Mouse (Mus musculus): ENCODE data around the gene Hus1b.

Hus1b gene

DNA sequence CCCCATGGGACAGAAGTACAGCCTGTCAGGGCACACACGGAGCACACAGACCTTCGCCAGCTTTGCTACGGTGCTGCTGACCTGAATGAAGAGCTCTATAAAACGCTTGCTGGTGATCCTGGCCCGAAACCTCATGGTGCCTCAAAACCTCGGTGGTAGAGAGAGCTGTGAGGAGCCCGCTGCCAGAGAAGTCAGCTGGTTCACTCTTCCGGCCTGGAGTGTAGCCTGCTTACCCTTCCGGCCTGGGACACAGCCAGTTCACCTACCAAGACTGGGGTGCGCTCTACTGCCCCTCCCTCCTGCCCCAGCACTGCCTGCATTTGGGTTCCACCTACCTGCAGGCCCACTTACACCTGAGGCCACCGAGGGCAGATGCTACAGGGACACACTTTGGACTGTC, at the start of gene Hus1b:
Gene Hus1b, minus strand, starts transcription at position 220 of the 400 bp plus-strand sequence.
- no peak for DNase-seq (ENCODE audit: low read depth, low spot score)

DNA sequence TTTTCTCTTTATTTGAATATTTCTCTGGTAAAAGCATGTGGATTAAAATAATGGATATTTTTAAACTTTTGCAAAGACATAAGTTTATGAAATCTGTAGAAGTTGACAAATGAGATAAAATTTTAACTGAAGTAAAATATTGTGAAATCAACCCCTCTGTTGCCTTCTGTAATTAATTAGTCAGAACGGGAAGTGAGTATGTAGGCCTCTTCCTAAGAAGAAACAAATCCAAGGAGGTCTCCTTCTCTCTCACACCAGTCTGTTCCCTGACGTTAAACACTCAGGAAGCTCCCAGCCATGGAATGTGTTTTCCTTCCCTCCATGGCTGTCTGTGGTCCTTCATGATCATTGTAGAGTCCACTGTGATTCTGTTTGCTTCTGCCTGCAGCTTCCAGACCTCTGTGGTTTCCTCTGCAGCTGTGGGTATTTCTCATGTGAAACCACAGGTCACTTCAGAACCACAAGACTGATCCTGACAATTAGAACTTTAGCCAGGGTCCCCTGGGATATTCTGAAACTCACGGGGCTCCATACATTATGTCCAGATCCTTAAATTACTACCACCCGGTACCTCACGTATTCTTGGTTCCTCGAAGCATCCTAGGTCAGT, 46.8 kb upstream of the Hus1b start:
- no peak for DNase-seq (ENCODE audit: low read depth, low spot score)

DNA sequence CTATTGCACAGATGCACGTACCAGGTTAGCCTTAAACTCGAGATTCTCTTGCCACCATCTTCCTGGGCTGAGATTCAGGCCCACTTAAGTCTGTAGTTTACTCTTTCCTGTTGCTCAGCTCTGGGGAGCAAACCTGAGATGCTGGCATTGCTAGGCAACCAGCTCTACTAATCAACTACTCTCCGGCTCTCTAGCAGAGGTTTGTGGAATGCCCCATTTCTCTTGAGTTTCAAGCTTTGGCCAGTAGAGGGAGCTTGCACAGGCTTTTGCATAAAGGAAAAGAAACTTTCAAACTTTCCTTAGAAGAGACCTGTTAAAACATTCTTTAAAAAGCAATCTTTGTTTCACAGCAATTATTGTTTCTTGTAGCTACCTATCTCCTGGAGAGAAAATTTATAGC, 46.3 kb upstream of the Hus1b start:
- no peak for DNase-seq (ENCODE audit: low read depth, low spot score)

- DNase-seq (ENCODE audit: low read depth, low spot score) = no peak
Observed at GRCm38 (mm10) chr13:30990233-30990632, 42.7 kb upstream of the Hus1b start.

DNA sequence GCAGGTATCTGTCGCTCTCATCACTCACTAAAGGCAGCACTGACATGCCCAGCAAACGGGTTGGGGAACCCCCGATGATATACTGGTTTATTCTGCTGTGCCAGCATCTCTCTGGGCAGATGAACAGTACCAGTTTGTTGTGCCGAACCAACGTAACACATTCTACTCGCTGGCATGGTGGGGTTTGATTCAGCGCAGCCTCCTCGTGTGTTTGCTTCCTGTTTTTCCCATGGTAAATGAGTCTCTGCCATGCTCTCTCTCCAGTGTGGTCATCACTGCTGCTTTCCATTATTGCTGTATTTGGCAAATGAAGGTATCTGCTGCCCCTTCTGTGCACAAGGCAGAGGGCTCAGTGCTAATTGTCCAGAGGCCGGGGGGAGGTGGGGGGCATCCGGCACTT, 42.2 kb upstream of the Hus1b start:
- no peak for DNase-seq (ENCODE audit: low read depth, low spot score)

DNA sequence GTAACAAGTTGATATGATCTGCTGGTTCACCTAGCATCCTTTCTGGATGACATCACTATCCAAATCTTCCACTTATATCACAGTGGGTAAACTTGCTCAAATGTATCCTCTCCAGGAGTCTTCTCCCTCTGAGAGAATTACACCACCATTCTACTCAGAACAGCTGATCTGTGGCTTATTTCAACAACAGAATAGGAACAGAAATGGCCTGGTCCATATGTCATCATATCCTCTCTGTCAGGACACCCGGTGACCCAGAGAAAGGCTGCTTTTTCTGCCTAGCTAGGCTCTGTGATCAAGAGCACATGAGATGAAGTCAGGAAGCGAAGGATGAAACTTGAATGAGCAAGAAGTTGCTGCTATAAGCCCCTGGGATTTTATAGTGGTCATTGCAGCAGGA, 40.1 kb upstream of the Hus1b start:
- no peak for DNase-seq (ENCODE audit: low read depth, low spot score)

DNA sequence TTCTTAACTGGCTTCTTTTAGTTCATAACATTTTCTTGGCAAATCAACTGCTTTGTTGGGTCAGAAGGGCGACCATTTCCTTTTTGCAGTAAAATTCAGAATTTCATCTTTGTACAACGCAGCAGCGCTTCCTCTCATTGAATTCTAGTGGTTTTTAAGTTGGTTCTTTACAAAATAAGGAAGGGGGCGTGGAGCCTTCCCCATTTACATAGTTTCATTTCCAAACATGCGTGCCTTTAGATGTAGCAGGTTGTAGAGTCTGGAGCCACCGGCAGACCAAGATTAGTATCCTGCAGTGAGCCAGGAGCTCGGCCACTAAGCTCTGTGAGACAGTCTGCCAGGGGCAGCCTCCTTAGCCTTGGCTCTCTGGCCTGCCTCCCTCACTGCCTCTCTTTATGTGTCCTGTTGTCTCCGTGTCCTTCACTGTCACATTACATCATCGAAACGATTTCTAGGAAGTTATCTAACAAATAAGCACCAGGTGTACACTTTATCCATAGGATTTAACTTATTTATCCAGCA, 39.4 kb upstream of the Hus1b start:
- no peak for DNase-seq (ENCODE audit: low read depth, low spot score)

GRCm38 (mm10) chr13:30985598-30986466, 38.3 kb upstream of the Hus1b start:
- DNase-seq (ENCODE audit: low read depth, low spot score) = no peak

DNA sequence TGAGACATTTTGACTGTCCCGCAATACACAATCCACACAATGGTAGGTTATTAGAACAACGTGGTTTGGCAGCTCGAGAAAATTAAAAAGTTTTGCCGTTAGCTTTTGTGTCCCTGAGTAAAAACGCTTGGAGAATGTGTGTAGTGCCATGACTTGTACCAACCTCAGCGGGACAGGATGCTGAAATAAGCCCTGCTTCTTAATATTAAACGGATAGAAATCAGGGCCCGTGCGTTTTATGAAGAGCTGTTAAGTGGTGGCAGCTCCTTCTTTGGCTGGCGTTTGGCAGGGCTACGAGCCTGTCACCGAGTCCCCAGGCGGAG, 37.7 kb upstream of the Hus1b start:
- no peak for DNase-seq (ENCODE audit: low read depth, low spot score)

DNA sequence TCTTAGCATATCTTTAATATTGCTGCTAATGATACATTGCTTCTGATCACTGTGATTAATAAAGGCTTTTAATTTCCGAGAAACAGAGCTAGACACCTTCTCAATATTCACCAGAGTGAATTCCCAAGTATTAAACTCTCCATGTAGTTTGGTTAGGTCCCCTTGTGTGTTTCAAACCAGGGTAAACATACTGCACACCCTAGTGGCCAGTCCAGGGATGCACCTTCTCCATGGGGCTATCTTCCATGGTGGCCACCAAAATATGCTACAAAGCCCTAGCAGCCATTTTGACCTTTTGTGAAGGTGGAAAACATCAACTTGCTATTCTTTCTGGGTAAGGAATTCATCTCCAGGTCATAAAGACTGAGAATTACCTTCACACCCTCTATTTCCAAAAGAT, 34.1 kb upstream of the Hus1b start:
- no peak for DNase-seq (ENCODE audit: low read depth, low spot score)

- DNase-seq (ENCODE audit: low read depth, low spot score) = no peak
Observed at GRCm38 (mm10) chr13:30978224-30978623, 30.7 kb upstream of the Hus1b start.

DNA sequence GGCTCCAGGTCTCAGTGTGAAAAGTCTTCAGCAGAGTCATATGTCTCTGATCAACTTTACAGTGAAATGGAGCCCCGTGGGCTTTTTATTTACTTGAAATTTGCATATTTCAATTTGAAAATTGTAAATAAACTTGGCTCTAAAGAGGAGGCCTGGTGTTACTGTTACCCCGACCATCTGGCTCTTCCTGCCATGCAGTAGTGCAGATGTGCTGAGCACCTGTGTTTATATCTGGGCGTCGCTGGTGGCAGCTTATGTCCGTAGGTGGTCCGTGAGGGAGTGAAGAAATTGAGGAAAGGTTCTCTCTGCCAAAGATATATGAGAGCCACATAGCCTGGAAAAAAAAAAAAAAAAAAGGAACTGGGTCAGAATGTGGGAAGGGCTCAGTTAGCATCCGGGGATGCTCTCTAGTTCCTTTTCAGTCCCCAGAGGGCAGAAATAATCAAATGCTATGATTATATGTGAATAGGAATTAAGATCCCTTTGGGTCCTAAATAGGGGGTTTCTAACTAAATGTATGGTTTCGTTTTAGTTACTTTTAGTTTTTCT, 29.1 kb upstream of the Hus1b start:
- DNase-seq (ENCODE audit: low read depth, low spot score) = no peak

DNA sequence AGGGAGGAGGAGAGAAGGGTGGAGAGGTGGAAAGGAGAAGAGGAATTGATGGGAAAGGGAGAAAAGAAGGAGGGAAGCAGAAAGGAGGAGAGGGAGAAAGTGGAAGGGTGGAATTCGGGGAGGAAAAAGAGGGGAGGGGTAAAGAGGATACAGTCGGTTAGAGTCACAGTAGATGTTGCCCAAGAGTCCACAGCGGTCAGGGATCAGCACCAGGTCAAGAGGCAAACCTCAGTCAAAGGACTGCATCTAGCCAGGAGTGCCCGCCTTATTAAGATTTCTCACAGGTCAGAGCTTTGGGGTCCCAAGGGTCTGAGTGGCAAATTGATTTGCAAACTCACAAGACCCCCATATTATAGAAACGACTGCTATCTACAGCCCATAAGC, 26.7 kb upstream of the Hus1b start:
- DNase-seq (ENCODE audit: low read depth, low spot score) = no peak

GRCm38 (mm10) chr13:30973501-30974246, 26.1 kb upstream of the Hus1b start, which contains the start of the genes Exoc2 and Gm5447:
Gene Exoc2 (minus strand): TSS chr13:30974093.
Gene Gm5447 (plus strand): TSS chr13:30974204.
- DNase-seq (ENCODE audit: low read depth, low spot score) = peak; percentile 56

DNA sequence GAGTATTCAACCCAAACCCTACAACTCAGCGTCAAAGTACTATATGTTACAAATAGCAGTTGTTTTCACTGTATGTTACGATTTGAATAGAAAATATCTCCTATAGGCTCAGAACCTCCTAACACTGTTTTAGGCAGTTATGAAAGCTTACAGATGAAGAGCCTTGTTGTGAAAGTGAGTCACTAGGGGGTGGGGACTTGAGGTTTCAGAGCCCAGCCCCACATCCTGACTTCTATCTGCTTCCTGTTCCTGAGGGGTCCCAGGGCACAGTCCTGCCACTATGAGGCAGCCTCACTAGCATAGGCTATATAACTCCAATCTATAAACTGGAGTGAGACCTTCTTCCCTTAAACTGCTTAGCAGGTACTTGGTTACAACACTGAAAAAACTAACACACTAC, 24.5 kb upstream of the Hus1b start:
- no peak for DNase-seq (ENCODE audit: low read depth, low spot score)

DNA sequence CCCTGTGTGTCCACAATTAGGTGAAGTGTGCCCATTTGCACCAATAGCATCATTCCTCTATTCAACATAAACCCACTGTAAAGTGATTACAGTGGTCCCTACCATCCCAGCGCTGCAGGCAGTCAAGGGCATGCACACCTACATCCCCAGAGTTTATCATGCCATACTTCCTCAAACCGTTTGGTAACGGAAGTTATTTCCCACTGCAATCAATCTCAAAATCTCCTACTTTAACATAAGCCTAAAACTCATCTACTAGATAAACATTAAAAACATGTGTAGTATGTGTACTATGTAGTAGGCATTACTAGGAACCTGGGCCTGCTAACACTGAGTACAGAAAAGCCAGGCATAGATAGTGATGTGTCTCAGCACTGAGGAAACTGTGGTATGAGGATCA, 23.5 kb upstream of the Hus1b start:
- no peak for DNase-seq (ENCODE audit: low read depth, low spot score)

GRCm38 (mm10) chr13:30968311-30968710, 20.8 kb upstream of the Hus1b start:
- DNase-seq (ENCODE audit: low read depth, low spot score) = no peak

DNA sequence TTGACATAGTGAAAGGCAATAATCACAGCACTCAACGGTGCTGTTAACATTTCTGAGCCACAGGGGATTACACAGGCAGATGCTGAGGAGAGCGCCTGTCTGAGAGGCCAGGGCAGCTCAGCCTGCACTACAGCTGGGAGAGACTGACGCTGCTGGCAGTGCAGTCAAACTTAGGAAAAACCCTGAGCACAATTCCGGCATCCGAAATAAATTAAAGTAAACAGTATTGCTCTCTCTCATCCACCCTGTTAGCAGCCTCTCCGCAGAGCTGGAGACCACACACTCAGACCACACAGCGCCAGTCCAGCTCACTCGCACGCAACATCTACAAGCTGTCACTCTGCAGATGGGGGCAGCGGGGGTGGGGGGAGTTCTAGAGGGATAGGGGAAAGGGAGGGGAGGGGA, 18.9 kb upstream of the Hus1b start:
- DNase-seq (ENCODE audit: low read depth, low spot score) = no peak

DNA sequence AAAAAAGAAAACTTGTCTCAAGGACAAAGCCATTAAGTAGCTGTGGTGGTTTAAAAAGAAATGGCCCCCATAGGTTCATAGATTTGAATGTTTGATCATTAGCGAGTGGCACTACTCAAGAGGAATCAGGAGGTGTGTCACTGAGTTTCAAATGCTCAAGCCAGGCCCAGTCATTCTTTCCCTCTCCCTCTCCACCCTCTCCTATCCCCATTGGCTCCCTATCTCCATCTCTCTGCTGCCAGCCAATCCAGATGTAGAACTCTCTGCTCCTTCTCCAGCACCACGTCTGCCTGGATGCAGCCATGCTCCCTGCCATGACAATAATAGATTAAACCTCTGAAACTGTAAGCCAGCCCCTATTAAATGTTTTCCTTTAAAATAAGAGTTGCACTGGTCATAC, 14.4 kb upstream of the Hus1b start:
- DNase-seq (ENCODE audit: low read depth, low spot score) = no peak

DNA sequence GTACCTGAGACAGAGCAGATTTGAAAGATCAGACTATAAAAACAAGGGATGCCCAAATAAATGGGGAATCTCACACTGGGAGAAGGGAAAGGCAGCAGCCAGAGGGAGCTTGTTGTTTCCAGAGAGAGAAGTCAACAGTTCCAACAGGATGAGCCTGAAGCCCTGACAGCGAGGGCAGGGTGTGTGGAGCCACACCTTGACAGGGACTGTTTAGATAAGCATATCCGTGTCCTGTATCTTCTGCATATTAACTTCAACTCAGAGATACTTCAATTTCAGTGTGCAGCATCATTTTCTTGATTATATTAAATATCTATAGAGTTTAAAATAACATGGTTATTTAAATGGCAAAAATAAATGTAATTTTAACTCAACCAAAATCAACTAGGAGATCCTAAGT, 13.2 kb upstream of the Hus1b start:
- DNase-seq (ENCODE audit: low read depth, low spot score) = no peak

DNA sequence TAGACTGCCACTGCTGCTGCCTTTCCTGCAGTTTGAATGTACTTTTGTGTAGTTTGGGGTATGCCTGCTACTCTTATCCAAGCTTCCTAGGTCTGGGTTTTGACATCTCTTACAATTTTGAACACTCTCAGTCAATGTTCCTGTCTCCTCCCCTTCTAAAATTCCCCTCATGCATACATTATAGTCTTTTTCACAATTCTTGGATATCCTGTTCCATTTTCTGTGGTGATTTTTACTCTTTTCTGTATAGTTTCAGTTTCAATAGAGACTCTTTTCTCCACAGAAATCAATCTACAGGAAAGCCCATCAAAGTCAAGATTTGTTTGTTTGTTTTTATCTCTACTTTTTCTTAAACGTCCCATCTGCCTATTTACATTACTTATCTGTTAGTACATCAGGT, 6.0 kb upstream of the Hus1b start:
- DNase-seq (ENCODE audit: low read depth, low spot score) = no peak

GRCm38 (mm10) chr13:30952044-30952443, 4.5 kb upstream of the Hus1b start:
- no peak for DNase-seq (ENCODE audit: low read depth, low spot score)

All from retina, adult 2 months (tissue).